Mouse (Mus musculus): ENCODE results near the gene Gpatch4.

- TF ChIP-seq EP300 (IDR thresholded peaks at IDR 0.05; ENCODE audit: low read depth) (no peak), CTCF (IDR thresholded peaks at IDR 0.05; ENCODE audit: low read depth) (no peak)
Observed at GRCm38 (mm10) chr3:88102611-88103010, 59.7 kb downstream of the Gpatch4 start.

Measured in liver, postnatal 0 days (tissue).